Mouse (Mus musculus) lung, embryonic 16.5 days (tissue): ENCODE results near the gene Gpr88. TPM values are rescaled to one million over a fixed set of nuclear protein-coding genes. Genes with fewer than 3 reads are reported as not detected.

Source experiments
- ATAC-seq: fragments of 200-750 bp; cut with Nextera tagmentation; 2 replicates; pipeline ENCODE4 v1.8.0; 2017; ENCODE audit warnings: low read depth, mild to moderate bottlenecking, moderate library complexity
- H3K27ac ChIP-seq: fragments of 300-500 bp; sonication (generic); 2 replicates; pipeline ENCODE4 v1.5.1; 2014; ENCODE audit warnings: mild to moderate bottlenecking, control low read depth, low read length
- H3K27me3 ChIP-seq: fragments of 300-500 bp; sonication (generic); 2 replicates; pipeline ENCODE4 v1.6.1; 2014; ENCODE audit warnings: low read depth, low read length, mixed read lengths; ENCODE audit not compliant: control insufficient read depth, insufficient read depth
- H3K36me3 ChIP-seq: fragments of 300-500 bp; sonication (generic); 2 replicates; pipeline ENCODE4 v1.6.1; 2014; ENCODE audit warnings: low read length; ENCODE audit not compliant: control insufficient read depth, insufficient read depth
- H3K4me1 ChIP-seq: fragments of 300-500 bp; sonication (generic); replicated peaks from 2 replicates; pipeline ENCODE4 v1.6.1; 2014; ENCODE audit warnings: low read length, mixed read lengths; ENCODE audit not compliant: control insufficient read depth, insufficient read depth
- H3K4me2 ChIP-seq: fragments of 300-500 bp; sonication (generic); 2 replicates; pipeline ENCODE4 v1.6.1; 2014; ENCODE audit warnings: low read depth, low read length, control low read depth
- H3K4me3 ChIP-seq: fragments of 300-500 bp; sonication (generic); 2 replicates; pipeline ENCODE4 v1.5.1; 2014; ENCODE audit warnings: mild to moderate bottlenecking, low read length, control low read depth
- H3K9ac ChIP-seq: fragments of 300-500 bp; sonication (generic); 2 replicates; pipeline ENCODE4 v1.6.1; 2014; ENCODE audit warnings: low read length, control low read depth
- H3K9me3 ChIP-seq: fragments of 300-500 bp; sonication (generic); 2 replicates; pipeline ENCODE4 v1.6.1; 2016; ENCODE audit warnings: low read length; ENCODE audit not compliant: control insufficient read depth
- WGBS: fragments of 180-500 bp; shearing (Covaris S2); extraction: QIAGEN DNeasy Blood & Tissue Kit; methylation state at CpG from one replicate; pipeline ENCODE4 v1.1.7; 2014; 5-methylcytosine and 5-hydroxymethylcytosine counted together
- polyA plus RNA-seq: library from polyadenylated mRNA; unstranded; fragments of >200 nt; fragmentation: Nextera tagmentation; extraction: Ambion mirVana; gene quantifications from 2 replicates; pipeline ENCODE4 v1.2.1, GENCODE M21; 2015

Gene Gpr88
- polyA plus RNA-seq, 1 experiment from 2014 or later, result 0.57 TPM

DNA sequence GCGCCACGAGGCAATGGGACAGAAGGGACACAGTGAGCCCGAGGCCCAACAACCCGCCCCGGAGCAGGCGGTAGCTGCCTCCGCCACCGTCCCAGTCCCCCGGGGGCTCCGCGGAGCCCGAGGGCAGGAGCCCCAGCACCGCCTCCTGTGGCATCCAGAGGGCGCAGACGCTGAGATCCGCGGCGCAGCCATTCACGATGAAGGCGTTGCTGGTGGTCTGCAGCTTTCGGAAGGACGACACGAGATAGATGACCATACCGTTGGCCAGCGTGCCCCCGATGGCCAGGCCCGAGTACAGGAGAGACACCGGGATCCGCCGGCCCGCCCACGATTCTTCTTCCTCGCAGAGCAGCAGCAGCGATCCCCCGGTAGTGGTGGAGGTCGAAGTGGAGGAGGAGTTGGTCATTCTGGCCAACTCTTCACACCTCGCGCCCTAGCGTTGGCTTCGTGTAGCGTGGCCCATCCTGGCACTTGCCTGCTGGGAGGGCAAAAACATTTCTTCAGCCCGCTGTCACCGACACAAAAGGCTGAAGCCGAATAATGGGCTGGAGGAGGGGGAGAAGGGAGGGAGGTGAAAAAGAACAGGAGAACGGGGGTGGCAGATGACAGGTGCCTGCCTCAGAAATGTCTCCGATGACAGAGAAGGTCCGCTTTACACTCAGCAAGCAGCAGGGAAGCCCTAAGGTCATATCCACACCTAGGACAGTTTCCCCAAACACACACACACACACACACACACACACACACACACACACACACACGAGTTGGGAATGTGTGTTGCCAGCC lies 855 bp downstream of the Gpr88 start:
- Histone ChIP-seq H3K27me3 (peaks cover 36% of the 10 kb centered on the region), H3K4me1 (peaks cover 8% of the 10 kb centered on the region), H3K9ac (peak overlapping the region; percentile 60), H3K27ac (no peak overlapping the region), H3K36me3 (no peaks in the 10 kb centered on the region), H3K4me2 (peak overlapping the region; percentile 94), H3K9me3 (no peaks in the 10 kb centered on the region), H3K4me3 (peak overlapping the region; percentile 58)
- peak; percentile 62 for ATAC-seq
- WGBS, result under 1% methylated on average over 48 of the region's 48 CpGs

DNA sequence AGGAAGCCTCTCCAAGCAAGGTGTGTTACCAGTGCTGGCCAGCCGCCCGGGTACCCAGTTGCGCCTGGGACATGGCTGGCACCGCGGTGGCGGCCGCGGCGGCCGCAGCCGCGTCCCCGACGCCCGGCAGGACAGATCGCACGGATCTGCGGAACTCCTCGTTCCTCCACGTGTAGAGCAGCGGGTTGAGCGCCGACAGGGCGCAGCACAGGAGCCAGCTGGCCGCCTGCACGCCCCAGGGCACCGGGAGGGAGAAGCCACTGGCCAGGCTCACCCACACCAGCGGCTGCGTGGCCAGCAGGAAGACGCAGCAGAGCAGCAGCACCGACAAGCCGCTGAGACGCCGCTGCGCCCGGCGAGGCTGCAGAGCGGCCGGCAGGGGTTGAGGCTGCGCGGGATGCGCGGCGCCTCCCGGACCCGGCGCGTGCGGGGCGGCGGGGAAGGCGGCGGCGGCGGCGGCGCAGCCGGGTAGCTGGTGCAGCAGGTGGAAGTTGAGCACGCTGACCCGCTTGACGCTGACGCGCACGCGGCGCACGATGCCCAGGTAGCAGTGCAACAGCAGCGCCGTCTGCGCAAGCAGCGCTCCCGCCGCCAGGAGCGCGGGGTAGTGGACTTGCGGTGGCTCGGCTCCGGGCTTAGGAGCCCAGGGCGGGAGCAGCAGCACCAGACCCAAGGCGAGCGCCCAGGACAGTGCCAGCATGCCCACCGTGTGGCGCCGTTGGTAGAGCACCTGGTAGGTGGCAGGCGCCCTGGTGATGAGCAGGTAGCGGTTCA lies 1.6 kb downstream of the Gpr88 start:
- H3K4me2 ChIP-seq, result peak overlapping the region; percentile 94
- peak overlapping the region; percentile 60 for H3K9ac ChIP-seq
- H3K4me1 ChIP-seq, result peaks cover 8% of the 10 kb centered on the region
- H3K36me3 ChIP-seq, result no peaks in the 10 kb centered on the region
- no peaks in the 10 kb centered on the region for H3K9me3 ChIP-seq
- under 1% methylated on average over 70 of the region's 86 CpGs for WGBS
- H3K27me3 ChIP-seq, result peaks cover 36% of the 10 kb centered on the region
- no peak overlapping the region for H3K27ac ChIP-seq
- peak overlapping the region; percentile 58 for H3K4me3 ChIP-seq
- ATAC-seq, result peak; percentile 63

DNA sequence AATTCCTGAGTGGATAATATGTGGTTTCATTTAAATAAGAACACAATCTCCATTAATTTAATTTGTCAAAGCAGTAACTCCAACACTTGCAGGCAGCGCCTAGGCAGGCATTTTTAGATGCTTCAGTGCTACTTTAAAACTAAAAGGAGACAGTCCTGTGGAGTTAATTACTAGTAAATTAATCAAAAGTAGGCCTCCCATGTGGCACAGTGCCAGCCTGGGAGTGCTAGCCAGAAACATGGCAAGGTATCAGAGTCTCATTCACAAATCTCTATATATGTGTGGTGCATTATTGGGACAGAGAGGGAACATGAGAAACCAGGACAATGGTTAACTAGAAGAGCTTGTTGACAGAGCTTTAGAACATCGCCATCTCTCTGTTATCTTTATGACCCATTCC lies 4.3 kb downstream of the Gpr88 start:
- no peaks in the 10 kb centered on the region for H3K36me3 ChIP-seq
- H3K9ac ChIP-seq, result no peak overlapping the region
- peaks cover 8% of the 10 kb centered on the region for H3K4me1 ChIP-seq
- no peak for ATAC-seq
- no peak overlapping the region for H3K4me3 ChIP-seq
- 69% methylated on average over 2 of the region's 2 CpGs for WGBS
- H3K27me3 ChIP-seq, result peaks cover 34% of the 10 kb centered on the region
- no peak overlapping the region for H3K4me2 ChIP-seq
- H3K27ac ChIP-seq, result no peak overlapping the region
- no peaks in the 10 kb centered on the region for H3K9me3 ChIP-seq

DNA sequence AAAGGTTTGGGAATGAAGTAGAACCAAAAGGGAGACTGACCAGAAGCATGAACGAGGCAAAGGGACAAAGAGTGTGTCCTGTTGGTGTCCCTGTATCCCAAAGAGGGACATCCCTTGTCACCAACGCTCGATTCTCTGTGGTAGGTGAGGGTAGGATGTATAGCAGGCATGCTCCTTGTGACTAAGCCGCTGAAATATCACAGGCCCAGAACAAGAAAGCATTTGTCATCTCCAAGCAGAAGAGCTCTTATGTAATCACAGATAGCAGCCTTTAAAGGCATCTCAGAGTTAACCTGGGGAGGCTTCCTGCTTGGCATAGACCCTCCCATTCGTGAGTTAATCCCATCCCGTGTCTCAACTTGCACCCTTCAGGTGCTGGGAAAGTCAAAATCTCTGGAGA lies 8.8 kb downstream of the Gpr88 start:
- H3K4me2 ChIP-seq, result no peak overlapping the region
- WGBS, result 50% methylated on average over 6 of the region's 6 CpGs
- no peaks in the 10 kb centered on the region for H3K36me3 ChIP-seq
- H3K9me3 ChIP-seq, result no peaks in the 10 kb centered on the region
- no peaks in the 10 kb centered on the region for H3K27me3 ChIP-seq
- H3K4me1 ChIP-seq, result no peaks in the 10 kb centered on the region
- no peak overlapping the region for H3K4me3 ChIP-seq
- H3K27ac ChIP-seq, result no peak overlapping the region
- no peak overlapping the region for H3K9ac ChIP-seq
- no peak for ATAC-seq

DNA sequence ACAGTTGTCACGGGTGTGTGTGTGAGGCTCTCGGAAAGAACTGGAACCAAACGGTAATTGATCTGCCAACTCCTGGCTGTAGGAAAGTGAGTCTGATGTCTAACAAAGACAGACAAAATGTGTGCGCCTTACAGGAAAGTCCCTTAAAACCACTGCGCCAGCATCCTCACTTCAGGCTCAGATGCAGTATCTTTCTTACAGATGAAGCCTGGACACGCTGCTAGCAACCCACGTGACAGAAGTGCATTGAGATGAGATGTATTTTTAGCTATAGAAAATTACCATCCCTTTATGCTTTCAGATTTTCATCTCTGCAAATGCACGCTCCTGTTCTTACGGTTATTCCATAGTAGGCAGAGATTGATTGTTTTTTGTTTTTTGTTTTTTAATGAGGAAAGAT lies 10.6 kb downstream of the Gpr88 start:
- Histone ChIP-seq H3K27ac (no peak overlapping the region), H3K4me3 (no peak overlapping the region), H3K4me2 (no peak overlapping the region), H3K27me3 (no peaks in the 10 kb centered on the region), H3K9ac (no peak overlapping the region), H3K9me3 (no peaks in the 10 kb centered on the region), H3K4me1 (no peaks in the 10 kb centered on the region), H3K36me3 (no peaks in the 10 kb centered on the region)
- ATAC-seq, result no peak
- WGBS, result 74% methylated on average over 9 of the region's 9 CpGs

DNA sequence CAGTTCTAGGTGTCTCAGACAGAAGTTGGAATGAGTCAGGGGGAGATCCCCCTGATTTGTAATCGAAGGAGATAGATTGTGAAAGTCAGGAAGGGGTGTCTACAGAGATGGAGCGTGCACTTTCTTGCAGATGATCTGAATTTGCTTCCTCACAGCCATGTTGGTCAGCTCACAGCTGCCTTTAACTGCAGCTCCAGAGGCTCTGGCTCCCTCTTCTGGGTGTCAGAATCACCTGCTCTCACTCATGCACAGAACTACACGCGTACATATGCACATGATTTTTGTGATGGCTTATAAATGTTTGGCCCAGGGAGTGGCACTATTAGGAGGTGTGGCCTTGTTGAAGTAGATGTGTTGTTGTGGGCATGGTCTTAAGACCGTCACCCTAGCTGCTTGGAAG lies 15.8 kb downstream of the Gpr88 start:
- 85% methylated on average over 5 of the region's 5 CpGs for WGBS
- Histone ChIP-seq H3K4me2 (no peak overlapping the region), H3K9ac (no peak overlapping the region), H3K27ac (no peak overlapping the region), H3K27me3 (no peaks in the 10 kb centered on the region), H3K36me3 (no peaks in the 10 kb centered on the region), H3K4me3 (no peak overlapping the region), H3K9me3 (no peaks in the 10 kb centered on the region), H3K4me1 (no peaks in the 10 kb centered on the region)
- ATAC-seq, result no peak

DNA sequence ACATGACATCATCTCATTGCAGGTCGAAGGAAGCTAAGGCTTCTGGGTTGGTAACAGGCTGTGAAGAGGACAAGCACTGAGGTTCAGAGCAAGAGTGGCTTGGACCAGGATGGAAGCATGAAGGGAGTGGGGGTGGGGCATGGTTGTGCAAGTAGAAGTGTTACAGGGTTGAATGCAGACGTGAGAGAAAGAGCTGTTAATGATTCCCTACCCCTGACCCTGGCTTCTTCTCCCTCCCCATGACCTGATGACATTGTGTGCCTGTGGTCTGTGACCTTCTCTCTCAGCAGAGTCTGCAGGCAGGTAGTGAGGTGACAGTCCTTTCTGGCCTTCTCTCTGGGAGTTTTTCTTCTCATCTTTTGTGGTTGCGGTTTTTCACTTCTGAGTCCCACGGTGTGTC lies 16.4 kb downstream of the Gpr88 start:
- Histone ChIP-seq H3K27ac (no peak overlapping the region), H3K9me3 (no peaks in the 10 kb centered on the region), H3K4me2 (no peak overlapping the region), H3K36me3 (no peaks in the 10 kb centered on the region), H3K4me3 (no peak overlapping the region), H3K9ac (no peak overlapping the region), H3K4me1 (no peaks in the 10 kb centered on the region), H3K27me3 (no peaks in the 10 kb centered on the region)
- no peak for ATAC-seq
- 79% methylated on average over 4 of the region's 4 CpGs for WGBS

DNA sequence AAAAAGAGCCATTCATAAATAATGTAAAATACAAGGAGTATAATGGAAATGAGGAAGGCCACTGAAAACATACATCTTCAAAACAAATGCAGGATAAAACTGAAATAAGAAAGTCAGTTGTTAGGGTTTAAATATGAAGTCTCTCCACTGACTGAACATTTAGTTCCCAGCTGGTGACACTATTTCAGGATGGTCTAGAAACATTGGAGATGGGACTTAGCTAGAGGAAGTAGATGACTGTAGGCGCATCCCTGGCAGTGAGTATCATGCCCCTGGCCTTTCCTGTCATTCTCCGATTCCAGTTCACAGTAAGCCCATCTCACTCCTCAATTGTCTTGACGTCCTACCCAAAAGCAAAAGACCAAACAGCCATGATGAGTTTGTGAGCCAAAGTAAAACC lies 19.8 kb downstream of the Gpr88 start:
- H3K4me2 ChIP-seq, result no peak overlapping the region
- H3K27me3 ChIP-seq, result no peaks in the 10 kb centered on the region
- no peaks in the 10 kb centered on the region for H3K36me3 ChIP-seq
- no peak overlapping the region for H3K4me3 ChIP-seq
- no peak overlapping the region for H3K9ac ChIP-seq
- 86% methylated on average over 3 of the region's 3 CpGs for WGBS
- H3K4me1 ChIP-seq, result no peaks in the 10 kb centered on the region
- no peaks in the 10 kb centered on the region for H3K9me3 ChIP-seq
- ATAC-seq, result no peak
- H3K27ac ChIP-seq, result no peak overlapping the region

DNA sequence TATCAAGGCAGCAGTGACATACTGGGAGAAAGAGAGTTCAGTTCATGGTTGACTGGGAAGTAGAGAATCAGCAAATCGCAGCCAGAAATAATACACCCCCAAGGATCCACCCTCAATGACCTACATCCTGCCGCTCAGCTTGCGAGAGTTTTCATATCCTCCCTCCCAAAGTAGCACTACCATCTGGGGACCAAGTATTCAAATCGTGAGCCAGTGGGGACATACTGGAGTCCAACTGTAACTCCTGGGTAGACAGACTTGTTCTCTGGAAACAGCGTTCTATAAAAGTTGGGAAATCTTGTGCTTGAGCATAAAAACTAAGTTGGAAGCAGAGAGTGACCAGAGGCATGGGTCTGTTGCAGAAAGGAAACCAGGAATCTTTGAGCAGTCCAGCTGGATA lies 20.5 kb downstream of the Gpr88 start:
- Histone ChIP-seq H3K4me3 (no peak overlapping the region), H3K27me3 (no peaks in the 10 kb centered on the region), H3K4me1 (no peaks in the 10 kb centered on the region), H3K4me2 (no peak overlapping the region), H3K9me3 (no peaks in the 10 kb centered on the region), H3K27ac (no peak overlapping the region), H3K9ac (no peak overlapping the region), H3K36me3 (no peaks in the 10 kb centered on the region)
- WGBS, result 78% methylated on average over 5 of the region's 5 CpGs
- ATAC-seq, result no peak
